Mouse (Mus musculus) spleen, embryonic (tissue): ENCODE data around the gene Psmb9.
"Not testable (repeated sequence)": the region's sequence is repeated elsewhere in the genome, so short reads cannot be mapped to it uniquely, and the experiment has no call there.

Experiments
- CTCF ChIA-PET: fragments of 350-600 bp; sonication (Branson Sonifier 250); formaldehyde crosslinking; loops from one replicate; lab custom pipeline; 2022; lab: Charles Lee

Gene Psmb9

DNA sequence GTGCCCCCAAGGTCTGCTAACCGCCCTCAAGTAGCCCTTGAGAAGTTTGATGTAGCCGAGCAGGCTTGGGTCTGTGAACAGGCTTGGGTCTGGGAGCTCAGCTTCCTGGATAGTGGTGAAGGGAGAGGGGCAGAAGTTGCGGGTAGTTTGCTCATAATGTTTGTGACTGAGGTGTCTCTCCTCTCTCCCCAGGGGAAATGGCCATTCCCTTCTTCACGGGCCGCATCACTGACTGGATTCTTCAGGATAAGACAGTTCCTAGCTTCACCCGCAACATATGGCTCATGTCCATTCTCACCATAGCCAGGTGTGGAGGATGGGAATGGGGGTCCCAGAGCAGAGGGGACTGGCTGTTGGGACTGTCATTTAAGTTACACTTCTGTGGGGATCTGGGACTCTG is 1.4 kb upstream of the Psmb9 start:
- CTCF ChIA-PET: interaction anchor here (0.7 kb wide), 1 partner anchor 157 kb away, joined by 4 read pairs; no protein-coding TSS in a partner anchor

DNA sequence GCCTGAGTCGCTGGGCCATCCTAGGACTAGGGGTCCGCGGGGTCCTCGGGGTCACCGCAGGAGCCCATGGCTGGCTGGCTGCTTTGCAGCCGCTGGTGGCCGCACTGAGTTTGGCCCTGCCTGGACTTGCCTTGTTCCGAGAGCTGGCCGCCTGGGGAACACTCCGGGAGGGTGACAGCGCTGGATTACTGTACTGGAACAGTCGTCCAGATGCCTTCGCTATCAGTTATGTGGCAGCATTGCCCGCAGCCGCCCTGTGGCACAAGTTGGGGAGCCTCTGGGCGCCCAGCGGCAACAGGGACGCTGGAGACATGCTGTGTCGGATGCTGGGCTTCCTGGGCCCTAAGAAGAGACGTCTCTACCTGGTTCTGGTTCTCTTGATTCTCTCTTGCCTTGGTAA is 446 bp upstream of the Psmb9 start:
- CTCF ChIA-PET: interaction anchor here (0.6 kb wide), 1 partner anchor 218 kb away, joined by 3 read pairs; no protein-coding TSS in a partner anchor

DNA sequence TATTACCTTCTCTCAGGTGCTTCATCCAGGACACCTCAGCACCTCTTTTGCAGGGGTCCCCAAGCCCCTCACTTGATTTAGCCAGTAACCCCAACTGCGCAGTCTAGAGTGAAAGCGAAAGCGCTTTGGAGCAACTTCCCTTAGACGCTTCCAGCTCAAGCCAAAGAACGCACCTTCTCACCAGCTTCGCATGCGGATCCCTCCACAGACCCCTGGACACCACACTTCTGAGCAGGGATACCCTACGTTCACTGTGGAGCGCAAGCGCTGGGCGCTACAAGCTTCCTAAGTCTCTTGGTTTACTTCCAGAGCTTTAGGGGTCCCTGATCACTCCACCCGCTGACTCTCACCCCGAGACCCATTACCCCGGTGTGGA is 691 bp downstream of the Psmb9 start:
- CTCF ChIA-PET: interaction anchor here (0.8 to 1.2 kb wide), 3 partner anchors 9 to 18 kb away, joined by 3 read pairs; no protein-coding TSS in a partner anchor

DNA sequence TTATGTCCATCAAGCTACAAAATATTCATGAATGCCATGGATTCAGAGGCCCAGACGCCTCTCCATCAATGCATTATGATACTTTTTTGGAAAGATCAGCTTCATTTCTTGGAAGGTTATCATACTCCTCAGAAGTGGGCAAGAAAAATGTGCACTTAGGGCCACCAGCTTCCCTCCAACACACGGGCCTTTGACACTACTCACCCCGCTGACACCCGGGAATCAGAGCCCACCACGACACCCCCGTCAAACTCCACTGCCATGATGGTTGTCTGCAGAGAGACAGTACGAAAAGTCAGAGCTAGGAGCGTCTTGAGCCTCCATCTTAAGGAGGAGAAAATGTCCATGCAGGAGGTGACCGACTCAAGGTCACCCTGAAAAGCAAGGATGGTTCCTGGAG is 2.0 kb downstream of the Psmb9 start:
- CTCF ChIA-PET: no interaction called here

- CTCF ChIA-PET: interaction anchor here (1.2 kb wide), 1 partner anchor 105 kb away, joined by 4 read pairs; no protein-coding TSS in a partner anchor
These were observed 3.9 kb downstream of the Psmb9 start for GRCm38 (mm10) chr17:34183564-34184219.

DNA sequence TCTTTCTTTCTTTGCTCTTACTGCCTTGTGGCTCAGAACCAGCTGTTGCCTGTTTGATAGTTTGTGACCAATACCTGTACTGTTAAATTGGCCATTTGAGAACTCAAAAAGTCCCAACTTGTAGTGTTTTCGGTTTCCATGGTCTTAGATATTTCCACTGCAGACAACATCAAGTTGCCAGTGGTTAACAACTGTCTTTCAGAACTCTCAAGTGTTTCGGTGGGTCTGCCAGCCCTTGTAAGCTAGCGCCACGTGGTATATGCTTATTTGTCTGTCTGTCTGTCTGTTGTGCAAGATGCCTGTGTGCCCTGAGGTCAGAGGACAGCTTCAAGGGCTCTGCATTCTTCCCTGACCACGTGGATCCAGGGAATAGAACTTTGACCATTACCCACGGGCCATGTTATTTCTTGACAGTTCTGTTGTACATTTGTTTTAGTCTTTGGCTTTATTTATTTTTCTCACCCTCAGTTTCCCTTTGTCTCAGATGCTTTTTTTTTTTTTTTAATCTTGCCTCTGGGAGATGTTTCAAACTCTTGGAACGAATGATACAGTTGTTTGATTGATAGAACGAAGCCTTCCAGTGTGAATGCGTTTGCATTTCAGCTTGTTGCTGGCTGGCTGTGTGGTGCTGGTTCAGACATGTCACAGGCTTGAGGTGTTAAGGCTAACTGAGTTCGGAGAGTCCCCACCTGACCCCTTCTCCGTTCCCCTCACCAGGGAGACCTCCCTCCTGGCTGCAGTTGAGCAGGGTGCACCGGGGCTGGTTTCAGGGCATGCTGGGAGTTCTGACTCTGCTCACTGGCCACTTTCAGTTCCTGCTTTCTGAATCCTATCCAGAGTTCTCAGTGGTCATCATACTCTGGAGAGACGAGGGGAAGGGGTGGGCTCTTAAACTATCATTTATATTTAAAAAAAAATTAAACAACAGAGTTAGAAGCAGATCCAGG is 7.4 kb downstream of the Psmb9 start:
- CTCF ChIA-PET: no interaction called here

DNA sequence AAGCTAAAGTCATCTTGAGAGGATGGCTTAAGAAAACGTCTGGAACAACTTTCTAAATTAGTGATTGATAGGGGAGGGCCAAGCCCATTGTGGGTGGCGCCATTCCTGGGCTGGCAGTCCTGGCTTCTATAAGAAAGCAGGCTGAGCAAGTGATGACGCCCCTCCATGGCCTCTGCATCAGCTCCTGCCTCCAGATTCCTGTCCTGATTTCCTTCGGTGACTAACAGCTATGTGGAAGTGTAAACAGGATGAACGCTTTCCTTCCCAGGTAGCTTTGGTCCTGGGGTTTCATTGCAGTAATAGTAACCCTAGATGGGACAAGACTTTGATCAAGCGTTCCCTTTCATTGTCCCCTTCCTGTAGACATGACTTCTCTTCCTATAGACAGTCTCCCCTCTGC is 8.5 kb downstream of the Psmb9 start:
- CTCF ChIA-PET: interaction anchor here (0.7 kb wide), 2 partner anchors 104 to 156 kb away, joined by 3 to 7 read pairs; no protein-coding TSS in a partner anchor

DNA sequence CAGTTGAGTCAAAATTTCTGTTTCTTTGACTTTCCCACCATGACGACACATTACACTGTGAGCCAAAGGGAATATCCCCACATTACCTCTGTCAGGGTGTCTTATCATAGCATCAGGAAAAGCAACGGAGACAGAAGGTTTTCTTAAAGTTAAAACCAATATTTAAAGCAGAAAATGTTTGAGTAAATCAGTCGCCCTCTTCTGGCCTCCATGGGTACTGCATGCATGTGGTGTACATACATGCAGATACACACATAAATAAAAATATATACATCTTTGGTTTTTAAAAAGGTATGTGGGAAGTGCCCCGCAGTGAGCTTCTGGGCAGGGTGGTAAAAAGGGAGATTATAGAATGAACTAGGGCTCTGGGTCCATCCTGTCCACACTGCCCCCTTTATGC is 10.4 kb downstream of the Psmb9 start:
- CTCF ChIA-PET: no interaction called here

GRCm38 (mm10) chr17:34174075-34174474 is 13.5 kb downstream of the Psmb9 start:
- CTCF ChIA-PET: no interaction called here

DNA sequence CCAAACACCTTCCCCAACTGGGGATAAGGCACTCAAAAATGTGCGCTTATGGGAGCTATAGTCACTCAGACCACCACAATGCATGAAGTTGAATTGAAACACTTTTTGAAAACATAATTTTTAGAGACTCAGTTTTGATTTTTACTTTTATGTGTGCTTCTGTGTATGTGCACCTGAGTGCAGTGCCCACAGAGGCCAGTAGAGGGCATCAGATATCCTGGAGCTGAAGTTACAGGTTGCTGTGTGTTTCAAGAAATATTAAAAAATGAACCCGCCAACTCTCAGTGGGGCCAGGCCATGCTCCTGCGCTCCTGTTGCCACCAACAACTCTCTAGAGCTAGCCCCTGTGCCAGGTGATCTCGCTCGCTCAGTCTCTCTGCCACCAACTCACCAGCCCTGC is 15.0 kb downstream of the Psmb9 start:
- CTCF ChIA-PET: interaction anchor here (0.7 kb wide), 1 partner anchor 42 kb away, joined by 3 read pairs; no protein-coding TSS in a partner anchor

GRCm38 (mm10) chr17:34170877-34171498 is 16.6 kb downstream of the Psmb9 start:
- CTCF ChIA-PET: interaction anchor here (0.6 to 2.2 kb wide), 7 partner anchors 34 to 215 kb away, joined by 3 to 15 read pairs (median 6); no protein-coding TSS in a partner anchor

GRCm38 (mm10) chr17:34170487-34170876 is 17.1 kb downstream of the Psmb9 start:
- CTCF ChIA-PET: interaction anchor here (0.6 to 2.2 kb wide), 9 partner anchors 24 to 215 kb away, joined by 3 to 15 read pairs (median 4); no protein-coding TSS in a partner anchor

DNA sequence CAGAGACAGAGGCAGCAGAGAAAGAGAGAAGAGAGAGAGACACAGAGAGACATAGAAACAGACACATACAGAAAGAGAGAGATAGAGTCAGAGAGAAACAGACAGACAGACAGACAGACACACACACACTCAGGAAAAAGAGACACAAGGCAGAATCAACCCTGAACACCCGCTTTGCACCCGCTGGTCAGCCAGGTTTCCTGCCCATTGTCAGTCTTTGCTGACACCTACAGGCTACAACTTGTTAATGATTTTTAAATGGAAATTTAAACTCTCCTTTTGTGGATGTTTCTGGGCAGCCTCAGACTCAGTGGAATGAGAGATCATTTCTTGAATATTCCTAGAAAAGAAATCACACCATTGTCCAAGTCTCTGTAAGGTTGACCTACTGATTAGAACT is 18.3 kb downstream of the Psmb9 start:
- CTCF ChIA-PET: interaction anchor here (0.5 to 2.2 kb wide), 6 partner anchors 26 to 423 kb away, joined by 3 to 12 read pairs (median 4); no protein-coding TSS in a partner anchor

DNA sequence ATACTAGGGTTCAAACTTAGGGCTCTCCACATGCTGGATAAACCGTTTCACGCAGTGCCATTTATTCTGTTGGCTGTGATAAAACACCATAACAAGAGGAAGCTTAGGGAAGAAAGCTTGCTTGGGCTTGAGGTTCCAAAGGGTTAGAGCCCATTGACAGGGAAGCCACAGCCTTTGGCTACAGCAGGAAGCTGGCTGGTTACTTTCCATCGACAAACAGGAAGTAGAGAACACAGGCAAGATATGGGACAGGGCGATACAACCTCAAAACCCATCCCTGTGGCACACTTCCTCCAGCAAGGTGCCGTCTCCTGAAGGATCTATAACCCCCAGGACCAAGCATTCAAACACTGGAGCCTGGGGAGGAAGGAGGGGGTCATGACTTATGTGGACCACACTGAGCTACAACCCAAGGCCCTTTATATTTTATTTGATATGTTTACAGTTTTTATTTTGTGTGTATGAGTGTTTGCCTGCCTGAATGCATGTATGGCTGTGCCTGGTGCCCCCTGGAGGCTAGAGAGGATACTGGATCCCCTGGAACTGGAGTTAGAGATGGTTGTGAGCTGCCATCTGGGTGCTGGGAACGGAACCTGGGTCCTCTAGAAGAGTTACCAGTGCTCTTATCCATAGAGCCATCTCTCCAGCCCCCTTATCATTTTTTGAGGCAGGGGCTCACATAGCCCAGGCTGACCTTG is 22.4 kb downstream of the Psmb9 start:
- CTCF ChIA-PET: interaction anchor here (0.6 to 1.6 kb wide), 5 partner anchors 22 to 130 kb away, joined by 3 to 5 read pairs (median 3); partner anchors contain the start of gene H2-DMb2

GRCm38 (mm10) chr17:34164202-34164895 is 23.2 kb downstream of the Psmb9 start:
- CTCF ChIA-PET: interaction anchor here (0.6 to 1.6 kb wide), 3 partner anchors 21 to 130 kb away, joined by 3 to 5 read pairs (median 3); partner anchors contain the start of gene H2-DMb2

- CTCF ChIA-PET: no interaction called here
These were observed 32.0 kb downstream of the Psmb9 start for GRCm38 (mm10) chr17:34155534-34155933.

DNA sequence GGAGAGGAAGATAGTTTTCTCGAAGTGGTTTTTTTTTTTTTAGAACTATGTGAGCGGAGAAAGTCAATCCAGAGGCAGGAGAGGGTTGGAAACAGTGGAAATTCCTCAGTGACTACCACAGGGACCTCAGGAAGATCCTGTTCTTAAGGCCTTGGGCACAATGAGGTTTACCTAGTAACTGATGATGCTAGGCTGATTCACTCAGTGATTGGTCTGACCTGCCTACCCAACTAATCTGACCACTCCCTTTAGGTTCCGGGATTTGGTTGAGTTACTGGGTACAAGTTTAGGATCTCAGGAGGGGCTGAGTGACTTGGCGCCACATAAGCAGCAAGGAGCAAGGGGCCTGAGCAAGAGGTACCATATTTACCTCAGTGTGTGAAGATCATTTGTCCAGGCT is 34.6 kb downstream of the Psmb9 start, which contains the start of gene H2-DMb1:
Gene H2-DMb1, plus strand, starts transcription at position 150 of the 400 bp plus-strand sequence.
- CTCF ChIA-PET: no interaction called here

- CTCF ChIA-PET: no interaction called here
These were observed 42.6 kb downstream of the Psmb9 start for GRCm38 (mm10) chr17:34144960-34145371.

DNA sequence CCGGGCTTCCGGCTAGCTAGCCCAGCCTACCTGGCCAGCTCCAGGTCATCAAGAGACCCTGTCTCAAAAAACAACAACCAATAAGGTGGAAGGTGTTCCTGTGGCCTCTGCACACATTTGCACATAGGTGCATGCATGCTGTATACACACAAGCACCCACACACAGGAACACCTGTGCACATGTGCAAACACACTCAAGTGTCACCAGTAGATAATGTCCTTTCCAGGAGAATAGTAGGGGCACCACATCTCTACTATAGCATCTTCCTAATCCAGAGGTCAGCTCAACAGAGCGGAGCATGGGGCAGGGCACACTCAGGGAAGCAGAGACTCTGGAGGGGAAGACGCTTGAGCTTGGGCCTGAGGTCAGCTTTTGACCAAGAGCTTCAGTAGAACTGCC is 43.3 kb downstream of the Psmb9 start:
- CTCF ChIA-PET: not testable (repeated sequence)

DNA sequence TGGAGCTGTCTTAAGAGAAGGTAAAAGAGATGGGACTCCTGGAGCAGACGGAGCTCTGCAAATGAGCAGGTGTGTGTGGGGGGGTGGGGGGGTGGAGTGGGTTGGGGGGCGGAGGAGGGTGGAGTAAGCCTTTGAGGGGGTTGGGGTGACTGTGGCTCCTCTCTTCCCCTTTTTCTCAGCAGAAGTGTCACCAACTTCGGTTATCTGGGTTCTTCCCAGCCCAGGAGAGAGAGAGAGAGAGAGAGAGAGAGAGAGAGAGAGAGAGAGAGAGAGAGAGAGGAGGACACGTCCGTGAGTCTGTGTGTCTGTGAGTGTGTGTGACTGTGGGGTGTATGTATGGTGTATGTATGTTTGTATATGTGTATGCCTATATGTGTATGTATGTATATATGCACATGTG is 44.1 kb downstream of the Psmb9 start:
- CTCF ChIA-PET: interaction anchor here (0.6 to 0.9 kb wide), 2 partner anchors 22 to 46 kb away, joined by 3 to 5 read pairs; no protein-coding TSS in a partner anchor
